Mouse (Mus musculus): ENCODE results near the gene Arhgap10.

Arhgap10 gene

GRCm38 (mm10) chr8:77267941-77268405 is 249.8 kb downstream of the Arhgap10 start:
- DNase-seq: no peak

GRCm38 (mm10) chr8:77262216-77263009 is 255.3 kb downstream of the Arhgap10 start:
- no peak for DNase-seq

GRCm38 (mm10) chr8:77261215-77261614 is 256.5 kb downstream of the Arhgap10 start:
- no peak for DNase-seq

- no peak for DNase-seq
Observed at GRCm38 (mm10) chr8:77257085-77257451, 260.7 kb downstream of the Arhgap10 start.

- DNase-seq: no peak
Observed at GRCm38 (mm10) chr8:77256450-77257084, 261.2 kb downstream of the Arhgap10 start.

- no peak for DNase-seq
Observed at GRCm38 (mm10) chr8:77254466-77254865, 263.3 kb downstream of the Arhgap10 start.

GRCm38 (mm10) chr8:77251134-77251533 is 266.6 kb downstream of the Arhgap10 start:
- no peak for DNase-seq

- DNase-seq: no peak
Observed at GRCm38 (mm10) chr8:77250094-77250493, 267.7 kb downstream of the Arhgap10 start.

- no peak for DNase-seq
Observed at GRCm38 (mm10) chr8:77241381-77241780, 276.4 kb downstream of the Arhgap10 start.

GRCm38 (mm10) chr8:77239462-77239861 is 278.3 kb downstream of the Arhgap10 start:
- DNase-seq: no peak

GRCm38 (mm10) chr8:77236701-77237100 is 281.1 kb downstream of the Arhgap10 start:
- DNase-seq: peak; percentile 24

GRCm38 (mm10) chr8:77232411-77232810 is 285.3 kb downstream of the Arhgap10 start:
- DNase-seq: no peak

- DNase-seq: no peak
Observed at GRCm38 (mm10) chr8:77231834-77232233, 285.9 kb downstream of the Arhgap10 start.

- no peak for DNase-seq
Observed at GRCm38 (mm10) chr8:77231211-77231610, 286.5 kb downstream of the Arhgap10 start.

GRCm38 (mm10) chr8:77228688-77229087 is 289.1 kb downstream of the Arhgap10 start:
- no peak for DNase-seq

- peak; percentile 67 for DNase-seq
Observed at GRCm38 (mm10) chr8:77227742-77228141, 290.0 kb downstream of the Arhgap10 start.

GRCm38 (mm10) chr8:77223123-77223522 is 294.6 kb downstream of the Arhgap10 start:
- DNase-seq: no peak

- no peak for DNase-seq
Observed at GRCm38 (mm10) chr8:77215191-77215590, 302.6 kb downstream of the Arhgap10 start.

- no peak for DNase-seq
Observed at GRCm38 (mm10) chr8:77214665-77215064, 303.1 kb downstream of the Arhgap10 start.

GRCm38 (mm10) chr8:77213893-77214464 is 303.8 kb downstream of the Arhgap10 start:
- DNase-seq: no peak

GRCm38 (mm10) chr8:77209297-77209696 is 308.5 kb downstream of the Arhgap10 start:
- no peak for DNase-seq
